Mouse (Mus musculus): ENCODE measurements around the gene Zfp526. TPM values are rescaled to one million over a fixed set of nuclear protein-coding genes. Genes with fewer than 3 reads are reported as not detected.
"Not testable (repeated sequence)": the region's sequence is repeated elsewhere in the genome, so short reads cannot be mapped to it uniquely, and the experiment has no call there.

Zfp526 gene
- polyA plus RNA-seq, 1 experiment from 2014 or later = 2.0 TPM

DNA sequence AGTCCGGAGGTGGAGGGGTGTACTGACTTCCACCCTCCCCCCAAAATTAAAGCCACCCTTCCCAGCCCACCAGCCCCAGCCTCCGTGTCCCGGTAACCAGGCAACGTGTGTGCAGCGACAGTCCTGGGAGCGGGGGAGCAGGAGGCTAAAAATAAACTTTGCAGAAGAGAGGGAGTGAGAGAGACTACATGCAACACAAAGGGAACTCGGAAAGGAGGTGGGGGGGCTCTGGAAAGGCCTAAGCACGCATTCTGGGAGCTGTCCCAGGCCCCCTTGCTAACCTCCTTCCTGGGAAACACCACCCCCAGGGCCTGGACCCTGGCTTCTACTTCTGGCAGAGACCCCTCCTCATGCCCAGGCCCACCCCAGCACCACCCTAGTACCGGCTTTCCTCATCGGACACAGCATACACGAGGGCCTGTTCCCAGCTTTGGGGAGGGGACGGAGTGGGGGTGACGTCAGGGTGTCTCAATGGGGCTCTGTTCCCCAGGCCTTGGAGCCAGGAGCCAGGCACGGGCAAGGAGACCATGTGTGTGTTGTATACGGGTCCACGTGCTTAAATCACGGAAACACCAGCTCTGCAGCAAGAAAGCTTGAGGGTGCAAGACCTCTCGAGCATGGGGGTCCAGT is 26.9 kb downstream of the Zfp526 start:
- ATAC-seq (replicated peaks) = peak; percentile 59
- WGBS = under 1% methylated on average over 18 of the region's 18 CpGs

DNA sequence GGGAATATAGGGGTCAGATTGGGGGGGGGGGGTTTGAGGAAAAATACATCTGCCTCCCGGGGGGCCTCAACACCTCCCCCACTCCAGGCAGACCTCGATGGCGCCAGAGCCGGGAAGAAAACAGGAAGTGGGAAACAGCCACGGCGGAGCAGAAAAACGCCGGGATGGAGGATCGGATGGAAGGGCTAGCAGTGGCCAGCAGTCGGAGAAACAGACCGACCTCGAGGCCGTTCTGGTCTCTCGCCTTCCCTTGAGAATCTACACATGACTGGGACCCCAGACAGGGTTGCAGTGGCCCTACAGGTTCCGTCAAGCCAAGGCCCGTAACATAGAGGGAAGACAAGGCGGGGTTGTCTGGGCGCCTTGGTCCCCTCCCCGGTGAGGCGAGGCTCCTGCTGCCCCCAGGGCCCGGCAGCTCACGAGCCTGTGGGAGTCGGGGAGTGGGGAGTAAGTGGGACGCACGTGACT is 27.7 kb downstream of the Zfp526 start:
- H3K4me2 ChIP-seq (replicated peaks) = peak overlapping the region; percentile 95
- under 1% methylated on average over 25 of the region's 25 CpGs for WGBS
- H3K36me3 ChIP-seq = no peaks in the 10 kb centered on the region
- H3K4me1 ChIP-seq = peaks cover 55% of the 10 kb centered on the region
- H3K27ac ChIP-seq (replicated peaks) = peak overlapping the region; percentile 96
- no peaks in the 10 kb centered on the region for H3K27me3 ChIP-seq
- H3K9ac ChIP-seq (replicated peaks) = peak overlapping the region; percentile 60
- peak overlapping the region; percentile 73 for H3K4me3 ChIP-seq
- ATAC-seq (replicated peaks) = no peak; the same call in 1 of the 2 replicates
- H3K9me3 ChIP-seq = no peaks in the 10 kb centered on the region

More for the DNA sequence above, 26.9 kb downstream of the Zfp526 start:
- Histone ChIP-seq H3K9ac (replicated peaks) (peak overlapping the region; percentile 60), H3K4me3 (peak overlapping the region; percentile 73), H3K4me2 (replicated peaks) (peak overlapping the region; percentile 95), H3K9me3 (no peaks in the 10 kb centered on the region), H3K36me3 (no peaks in the 10 kb centered on the region), H3K4me1 (peaks cover 55% of the 10 kb centered on the region), H3K27me3 (no peaks in the 10 kb centered on the region), H3K27ac (replicated peaks) (peak overlapping the region; percentile 96)

DNA sequence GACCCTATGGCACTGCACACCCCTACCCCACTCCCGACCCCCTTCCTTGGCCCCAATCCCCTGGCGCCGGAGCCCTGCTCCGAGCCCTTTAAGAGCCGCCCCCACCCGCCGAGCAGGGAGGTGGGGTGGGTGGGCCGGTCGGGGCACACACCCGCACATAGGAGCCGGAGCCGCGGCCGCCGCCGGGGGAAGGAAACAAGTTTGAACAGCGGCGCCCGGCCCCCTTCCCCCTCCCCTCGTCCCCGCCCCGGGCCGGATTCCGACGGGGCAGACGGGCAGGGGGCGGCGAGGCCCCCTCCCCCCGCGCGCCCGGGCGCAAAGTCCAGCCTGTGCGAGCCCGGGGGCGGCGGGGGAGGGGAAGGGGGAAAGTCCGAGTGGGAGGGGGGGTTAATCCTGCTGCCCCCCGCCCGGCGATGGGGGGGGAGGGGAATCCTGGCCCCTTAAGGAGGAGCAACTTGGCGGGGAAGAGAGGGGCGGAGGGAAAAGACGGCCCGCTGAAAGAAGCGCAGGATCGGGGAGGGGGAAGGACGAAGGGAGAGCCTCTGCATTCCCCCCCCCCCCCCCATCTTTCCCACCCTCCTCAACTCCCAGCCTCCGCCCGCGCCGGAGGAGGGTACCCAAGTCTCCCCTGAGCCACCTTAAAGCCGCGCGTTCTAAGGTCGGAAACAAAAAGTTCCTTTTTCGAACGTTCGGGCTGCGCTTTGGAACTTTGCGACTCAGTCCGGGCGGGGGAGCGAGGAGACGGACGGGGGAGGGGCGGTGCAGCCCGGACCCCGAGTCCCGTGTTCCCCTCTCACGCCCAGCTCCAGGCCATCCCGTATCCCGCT is 28.3 kb downstream of the Zfp526 start:
- H3K27ac ChIP-seq (replicated peaks) = peak overlapping the region; percentile 96
- peak; percentile 36 for ATAC-seq (replicated peaks)
- peak overlapping the region; percentile 95 for H3K4me2 ChIP-seq (replicated peaks)
- H3K9ac ChIP-seq (replicated peaks) = peak overlapping the region; percentile 60
- H3K4me3 ChIP-seq = peak overlapping the region; percentile 73
- WGBS = 1% methylated on average over 57 of the region's 73 CpGs
- H3K9me3 ChIP-seq = no peaks in the 10 kb centered on the region
- no peaks in the 10 kb centered on the region for H3K27me3 ChIP-seq
- peaks cover 55% of the 10 kb centered on the region for H3K4me1 ChIP-seq
- H3K36me3 ChIP-seq = no peaks in the 10 kb centered on the region

DNA sequence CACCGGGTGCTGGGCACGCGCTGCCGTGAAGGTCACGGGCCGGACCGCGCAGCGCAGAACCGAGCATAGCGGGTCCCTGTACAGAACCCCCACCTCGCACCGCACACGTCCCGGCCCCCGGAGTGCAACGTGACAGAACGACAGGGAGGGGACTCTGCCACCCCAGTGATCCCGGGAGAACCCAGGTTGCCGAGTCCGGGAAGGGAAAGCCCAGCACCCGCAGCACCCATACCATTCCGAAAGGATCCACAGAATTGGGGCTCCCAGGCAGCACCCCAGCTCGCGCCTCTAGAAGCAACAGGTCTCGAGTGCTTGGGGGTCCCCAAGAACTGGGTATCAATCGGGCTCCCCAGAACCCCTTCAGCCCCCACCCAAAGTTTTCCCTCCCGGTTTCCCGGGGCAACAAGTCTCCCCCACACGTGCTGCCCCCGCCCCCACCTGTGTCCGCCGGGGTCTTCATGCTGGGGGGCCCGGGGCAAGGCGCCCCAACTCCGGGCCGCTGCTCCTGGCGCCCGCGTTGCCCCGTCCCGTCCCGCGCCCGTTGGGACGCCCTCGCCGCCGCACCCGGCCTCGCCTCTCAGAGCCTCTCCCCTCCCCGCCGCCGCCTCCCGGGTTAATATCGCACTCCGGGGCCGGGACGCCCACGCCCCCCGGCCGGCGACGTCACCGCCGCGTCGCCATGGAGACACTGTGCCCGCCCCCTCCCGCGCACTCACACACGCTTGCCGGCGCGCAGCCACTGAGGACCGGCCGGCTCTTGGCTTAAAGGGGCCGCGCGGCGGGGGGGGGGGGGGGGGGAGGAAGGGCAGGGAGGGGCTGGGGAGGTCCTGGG is 29.1 kb downstream of the Zfp526 start, which contains the start of gene Erf:
Erf (minus strand) TSS at position 621 of the 832 bp plus-strand sequence.
- H3K27ac ChIP-seq (replicated peaks) = peak within 1 kb of the TSS; percentile 96
- peak; percentile 70 for ATAC-seq (replicated peaks)
- no peaks in the 10 kb centered on the region for H3K9me3 ChIP-seq
- peaks cover 55% of the 10 kb centered on the region for H3K4me1 ChIP-seq
- peak within 1 kb of the TSS; percentile 95 for H3K4me2 ChIP-seq (replicated peaks)
- no peaks in the 10 kb centered on the region for H3K36me3 ChIP-seq
- peak within 1 kb of the TSS; percentile 60 for H3K9ac ChIP-seq (replicated peaks)
- 1% methylated on average over 74 of the region's 81 CpGs for WGBS
- H3K27me3 ChIP-seq = no peaks in the 10 kb centered on the region
- peak within 1 kb of the TSS; percentile 73 for H3K4me3 ChIP-seq

DNA sequence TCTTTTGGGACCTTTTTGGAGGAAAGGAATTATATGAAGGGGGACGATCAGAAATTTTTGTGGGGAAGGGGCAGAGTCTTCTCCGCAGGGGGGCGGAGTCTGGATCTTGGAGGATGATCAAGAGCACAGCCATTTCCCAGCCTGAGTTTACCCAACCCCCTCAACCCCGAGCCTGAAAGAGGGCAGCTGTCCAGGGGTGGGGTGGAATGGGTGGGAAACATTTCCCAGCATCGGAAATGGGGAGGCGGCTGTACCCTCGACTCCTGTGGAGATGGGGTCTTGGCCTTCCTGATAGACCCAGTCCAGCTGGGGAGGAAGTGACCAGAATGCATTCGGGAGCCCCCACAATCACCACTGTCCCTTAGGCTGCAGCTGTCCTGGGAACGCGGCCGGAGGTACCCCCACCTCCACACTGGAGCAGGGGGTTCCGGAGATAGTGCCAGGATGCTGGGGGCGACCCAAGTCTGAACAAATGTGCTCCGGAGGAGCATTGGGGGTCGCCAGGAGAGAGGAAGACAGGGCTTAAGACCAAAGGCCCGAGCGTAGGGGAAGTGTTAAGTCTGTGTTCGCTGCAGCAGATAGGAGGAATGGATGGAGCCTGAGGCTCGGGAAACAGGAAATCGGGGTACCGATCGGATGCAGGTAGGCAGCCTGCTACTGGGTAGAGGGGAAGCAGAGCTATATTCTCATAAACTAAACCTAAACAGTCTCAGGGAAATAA is 30.0 kb downstream of the Zfp526 start:
- peaks cover 46% of the 10 kb centered on the region for H3K4me1 ChIP-seq
- WGBS = 3% methylated on average over 22 of the region's 22 CpGs
- peak overlapping the region; percentile 96 for H3K27ac ChIP-seq (replicated peaks)
- peak overlapping the region; percentile 73 for H3K4me3 ChIP-seq
- H3K4me2 ChIP-seq (replicated peaks) = peak overlapping the region; percentile 95
- H3K27me3 ChIP-seq = no peaks in the 10 kb centered on the region
- no peaks in the 10 kb centered on the region for H3K9me3 ChIP-seq
- ATAC-seq (replicated peaks) = no peak; the same call in 1 of the 2 replicates
- peak overlapping the region; percentile 49 for H3K9ac ChIP-seq (replicated peaks)
- H3K36me3 ChIP-seq = no peaks in the 10 kb centered on the region

DNA sequence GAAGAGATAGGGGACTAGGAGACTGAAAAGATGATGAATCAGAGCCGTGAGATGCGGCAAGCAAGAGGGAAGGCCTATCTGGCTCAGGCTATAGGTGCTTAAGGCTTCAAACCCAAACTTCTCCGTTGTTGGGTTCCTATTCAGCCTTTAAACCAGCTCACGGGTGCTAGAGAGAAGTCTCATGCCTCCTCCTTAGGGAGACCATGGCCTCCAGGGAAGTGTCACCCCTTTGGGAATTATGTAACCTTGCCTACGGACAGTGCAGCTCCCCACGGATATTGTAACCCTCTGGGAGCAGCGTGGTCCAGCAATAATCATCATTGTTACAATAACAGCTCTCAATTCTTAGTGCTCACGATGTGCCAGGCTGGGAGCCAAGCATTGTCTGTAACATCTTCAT is 30.6 kb downstream of the Zfp526 start:
- Histone ChIP-seq H3K4me1 (peaks cover 40% of the 10 kb centered on the region), H3K9ac (replicated peaks) (peak overlapping the region; percentile 49), H3K36me3 (no peaks in the 10 kb centered on the region), H3K4me2 (replicated peaks) (peak overlapping the region; percentile 95), H3K27me3 (no peaks in the 10 kb centered on the region), H3K4me3 (peak overlapping the region; percentile 73; the same call in 1 of the 2 replicates), H3K27ac (replicated peaks) (peak overlapping the region; percentile 96), H3K9me3 (no peaks in the 10 kb centered on the region)
- WGBS = 15% methylated on average over 8 of the region's 8 CpGs
- ATAC-seq (replicated peaks) = no peak

DNA sequence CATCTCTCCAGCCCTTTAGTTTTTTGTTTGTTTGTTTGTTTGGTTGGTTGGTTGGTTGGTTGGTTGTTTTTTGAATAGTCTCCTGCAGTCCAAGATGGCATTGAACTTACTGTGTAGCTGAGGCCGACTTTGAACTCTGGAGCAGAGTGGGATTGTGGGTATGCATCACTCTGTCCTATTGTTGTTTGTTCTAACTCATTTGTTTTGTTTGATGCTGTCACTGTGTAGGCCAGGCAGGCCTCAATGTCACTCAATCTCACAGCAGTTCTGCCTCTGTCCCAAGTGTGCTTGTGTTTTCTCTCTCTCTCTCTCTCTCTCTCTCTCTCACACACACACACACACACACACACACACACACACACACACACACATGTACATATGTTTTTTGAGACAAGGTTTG is 40.7 kb downstream of the Zfp526 start:
- no peak overlapping the region for H3K4me2 ChIP-seq (replicated peaks)
- ATAC-seq (replicated peaks) = no peak
- H3K27ac ChIP-seq (replicated peaks) = no peak overlapping the region
- H3K9me3 ChIP-seq = no peaks in the 10 kb centered on the region
- H3K4me1 ChIP-seq = peaks cover 2% of the 10 kb centered on the region
- no peaks in the 10 kb centered on the region for H3K36me3 ChIP-seq
- no peak overlapping the region for H3K4me3 ChIP-seq
- H3K9ac ChIP-seq (replicated peaks) = no peak overlapping the region
- WGBS = 35% methylated on average over 1 of the region's 1 CpGs
- no peaks in the 10 kb centered on the region for H3K27me3 ChIP-seq

DNA sequence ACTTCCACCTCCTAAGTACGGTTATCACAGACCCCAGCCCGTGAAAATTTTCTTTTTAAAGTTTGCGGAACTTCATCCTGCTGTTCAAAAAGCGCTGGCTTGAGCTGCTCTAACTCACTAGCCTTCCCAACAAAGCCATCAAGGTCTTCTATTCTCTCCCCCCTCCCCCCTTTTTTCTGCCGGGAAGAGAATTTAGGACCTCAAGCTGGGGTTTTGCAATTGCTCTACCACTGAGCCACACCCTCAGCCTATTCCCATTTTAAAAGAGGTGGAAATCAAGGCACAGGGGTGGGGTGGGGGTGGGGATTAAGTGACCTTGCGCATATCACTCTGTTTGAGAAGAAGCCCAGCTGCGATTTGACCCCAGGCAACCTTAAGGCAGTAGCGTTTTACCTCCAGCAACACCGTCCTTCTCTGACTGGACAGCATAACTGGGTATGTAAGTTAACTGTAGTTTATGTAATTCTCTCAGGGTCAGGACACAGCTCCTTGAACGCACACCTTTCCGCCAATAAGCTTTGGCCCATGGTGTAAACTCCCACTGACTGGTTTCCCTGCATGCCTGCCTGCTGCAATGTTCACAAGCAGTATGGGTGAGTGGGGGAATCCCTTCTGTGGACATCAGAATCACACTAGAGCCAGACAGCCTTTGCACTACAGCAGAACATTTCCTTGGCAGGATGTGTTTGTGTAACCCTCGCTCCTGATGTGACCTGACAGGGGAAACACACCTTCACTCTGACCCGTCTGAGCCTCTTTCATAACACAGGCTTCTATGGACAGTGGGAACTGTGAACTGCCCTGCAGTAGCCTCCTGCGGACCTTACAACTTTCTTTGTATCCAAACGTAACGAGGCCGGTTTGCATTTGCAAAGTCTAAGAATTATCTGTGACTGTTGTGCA is 43.0 kb downstream of the Zfp526 start:
- H3K9me3 ChIP-seq = no peaks in the 10 kb centered on the region
- WGBS = 24% methylated on average over 17 of the region's 17 CpGs
- H3K4me3 ChIP-seq = no peak overlapping the region
- no peak for ATAC-seq (replicated peaks)
- no peak overlapping the region for H3K4me2 ChIP-seq (replicated peaks)
- no peak overlapping the region for H3K27ac ChIP-seq (replicated peaks)
- no peaks in the 10 kb centered on the region for H3K27me3 ChIP-seq
- H3K4me1 ChIP-seq = peaks cover 11% of the 10 kb centered on the region
- H3K36me3 ChIP-seq = no peaks in the 10 kb centered on the region
- no peak overlapping the region for H3K9ac ChIP-seq (replicated peaks)

DNA sequence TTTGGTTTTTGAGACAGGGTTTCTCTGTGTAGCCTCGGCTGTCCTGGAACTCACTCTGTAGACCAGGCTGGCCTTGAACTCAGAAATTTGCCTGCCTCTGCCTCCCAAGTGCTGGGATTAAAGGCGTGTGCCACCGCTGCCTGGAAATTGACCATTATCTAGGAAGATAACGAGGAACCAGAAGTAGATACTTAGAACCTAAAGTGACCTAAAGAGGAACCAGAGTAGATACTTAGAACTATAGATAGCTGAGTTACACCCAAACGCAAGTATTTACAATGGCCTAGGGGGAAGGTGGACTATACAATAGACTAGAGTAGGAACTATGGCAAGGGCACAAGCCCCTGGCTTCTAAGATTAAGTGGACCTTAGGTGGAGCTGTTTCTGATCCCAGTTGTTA is 44.5 kb downstream of the Zfp526 start:
- H3K27me3 ChIP-seq; H3K4me3 ChIP-seq; ATAC-seq (replicated peaks); H3K36me3 ChIP-seq; H3K4me2 ChIP-seq (replicated peaks); H3K9me3 ChIP-seq; H3K9ac ChIP-seq (replicated peaks); H3K27ac ChIP-seq (replicated peaks): not testable (repeated sequence)
- H3K4me1 ChIP-seq = peaks cover 23% of the 10 kb centered on the region
- 91% methylated on average over 5 of the region's 5 CpGs for WGBS

DNA sequence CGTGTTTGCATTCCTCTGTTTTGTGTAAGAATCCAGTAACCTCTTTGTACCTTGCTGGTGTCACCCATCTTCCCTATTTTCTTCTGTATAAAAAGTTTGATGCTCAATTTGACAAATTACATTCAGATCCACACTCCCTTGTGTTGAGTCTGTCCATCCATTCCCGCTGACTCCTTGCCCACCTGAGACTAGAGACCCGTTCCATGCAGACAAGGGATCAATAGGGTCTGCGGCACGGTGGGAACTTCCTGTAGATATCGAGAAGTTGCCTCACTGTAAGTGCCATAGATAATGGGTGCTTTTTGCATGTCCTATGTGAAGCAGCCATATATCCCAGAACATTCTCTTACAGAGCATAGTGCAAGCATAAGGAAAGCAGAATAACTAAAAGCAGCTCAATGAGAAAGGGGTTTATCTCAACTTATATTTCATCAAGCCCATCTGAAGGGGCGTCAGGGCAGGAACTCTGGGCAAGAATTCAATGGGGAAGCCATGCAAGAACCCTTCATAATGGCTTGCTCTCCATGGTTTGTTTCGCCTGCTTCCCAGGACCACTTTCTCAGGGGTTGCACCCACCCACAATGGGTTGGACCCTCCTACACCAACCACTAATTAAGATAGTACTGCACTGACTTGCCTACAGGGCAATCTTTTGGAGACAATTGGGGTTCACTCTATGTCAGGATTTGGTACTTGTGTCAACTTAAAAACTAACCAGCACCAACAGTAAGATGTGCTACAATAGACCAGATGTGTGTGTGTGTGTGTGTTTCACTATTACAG is 45.1 kb downstream of the Zfp526 start:
- Histone ChIP-seq H3K9ac (replicated peaks) (no peak overlapping the region), H3K9me3 (no peaks in the 10 kb centered on the region), H3K27ac (replicated peaks) (no peak overlapping the region), H3K4me3 (peak overlapping the region; percentile 65; the same call in 1 of the 2 replicates), H3K27me3 (no peaks in the 10 kb centered on the region), H3K4me2 (replicated peaks) (0 out of 2 replicates have a peak overlapping the region, but pooled peaks have one; percentile 59), H3K4me1 (peaks cover 23% of the 10 kb centered on the region), H3K36me3 (no peaks in the 10 kb centered on the region)
- ATAC-seq (replicated peaks) = no peak
- WGBS = 89% methylated on average over 8 of the region's 8 CpGs
